Mouse (Mus musculus) small intestine, adult 2 months (tissue): ENCODE data around the gene Myo1d.

Source experiments
- CTCF ChIP-seq: fragments of 200-500 bp; IDR thresholded peaks from 2 replicates; pipeline ENCODE4 v1.5.1; 2012; ENCODE audit warnings: low read depth, mild to moderate bottlenecking, control low read depth, inconsistent platforms, low read length, moderate library complexity, mixed read lengths; ENCODE audit not compliant: insufficient replicate concordance, insufficient read length; ENCODE audit errors: extremely low read depth
- POLR2A ChIP-seq: fragments of 200-500 bp; IDR thresholded peaks from 2 replicates; pipeline ENCODE4 v1.6.1; 2012; ENCODE audit warnings: low read depth, mild to moderate bottlenecking, control low read depth, inconsistent platforms, low read length, moderate library complexity

- TF ChIP-seq CTCF: no peak
- no peak for TF ChIP-seq POLR2A
These were observed 5.8 kb upstream of the Myo1d start for GRCm38 (mm10) chr11:80785672-80786071.
